Mouse (Mus musculus) CH12.LX (cell line): Measurements from ENCODE around the gene Bach2. TPM values are rescaled to one million over a fixed set of nuclear protein-coding genes. Genes with fewer than 3 reads are reported as not detected.

Source experiments
- DNase-seq: peaks from one replicate; pipeline ENCODE4 v3.0.0-alpha.2; 2013; ENCODE audit errors: extremely low read depth
- H3K27ac ChIP-seq: 2 replicates; pipeline ENCODE4 v1.5.1; 2012; ENCODE audit warnings: low read depth, mild to moderate bottlenecking, control low read depth, moderate library complexity; ENCODE audit not compliant: insufficient read depth
- H3K27me3 ChIP-seq: replicated peaks from 2 replicates; pipeline ENCODE3; 2012; ENCODE audit warnings: inconsistent platforms
- H3K36me3 ChIP-seq, 2 experiments: replicated peaks in 1 of 2; 2 replicates each; pipeline versions ENCODE3 to v1.6.1; 2012; ENCODE audit warnings: inconsistent platforms in 1 of 2, low read length in 1 of 2, mild to moderate bottlenecking in 1 of 2, mixed read lengths in 1 of 2, moderate library complexity in 1 of 2; ENCODE audit not compliant: control insufficient read depth in 1 of 2, insufficient read depth in 1 of 2
- H3K4me1 ChIP-seq, 2 experiments: 2 replicates each; pipeline ENCODE4 v1.6.1; 2012; ENCODE audit warnings: inconsistent platforms in 1 of 2, moderate library complexity in 1 of 2; ENCODE audit not compliant: insufficient read depth in 2 of 2, control insufficient read depth in 1 of 2
- H3K4me2 ChIP-seq: 2 replicates; pipeline ENCODE4 v1.6.1; 2012; ENCODE audit warnings: low read depth, mild to moderate bottlenecking, control low read depth; ENCODE audit not compliant: poor library complexity, insufficient read depth, severe bottlenecking
- H3K4me3 ChIP-seq, 3 experiments: fragments of 150-350 bp in 1 of 3; sonication (generic) in 1 of 3; replicated peaks in 1 of 3; 2 replicates each; pipeline versions ENCODE3 to v1.5.1; 2011 to 2012; ENCODE audit warnings: low read depth in 2 of 3, low read length in 2 of 3, mild to moderate bottlenecking in 2 of 3, moderate library complexity in 2 of 3, control low read depth in 1 of 3, improper control_type of control experiment in 1 of 3, inconsistent platforms in 1 of 3, mixed read lengths in 1 of 3; ENCODE audit not compliant: poor library complexity in 1 of 3
- H3K79me2 ChIP-seq: replicated peaks from 2 replicates; pipeline ENCODE4 v1.6.1; 2012; ENCODE audit warnings: mild to moderate bottlenecking, moderate library complexity; ENCODE audit not compliant: control insufficient read depth, poor library complexity, insufficient read depth, severe bottlenecking; ENCODE audit errors: extremely low read depth
- H3K9ac ChIP-seq: 2 replicates; pipeline ENCODE4 v1.6.1; 2012; ENCODE audit warnings: low read depth, mild to moderate bottlenecking, control low read depth, moderate library complexity; ENCODE audit not compliant: insufficient read depth
- H3K9me3 ChIP-seq: replicated peaks from 2 replicates; pipeline ENCODE3; 2012; ENCODE audit warnings: low read length, inconsistent platforms, mixed read lengths
- CHD1 ChIP-seq: IDR thresholded peaks from 2 replicates; pipeline ENCODE4 v1.6.1; 2012; ENCODE audit warnings: low read depth, low read length, improper control_type of control experiment, inconsistent platforms
- CHD2 ChIP-seq: IDR thresholded peaks from 2 replicates; pipeline ENCODE4 v1.6.1; 2011; ENCODE audit warnings: low read length, improper control_type of control experiment
- E2F4 ChIP-seq: IDR thresholded peaks from 2 replicates; pipeline ENCODE4 v1.6.1; 2011; ENCODE audit warnings: low read depth, low read length, improper control_type of control experiment; ENCODE audit not compliant: insufficient replicate concordance
- ELF1 ChIP-seq: IDR thresholded peaks from 2 replicates; pipeline ENCODE4 v1.6.1; 2014; ENCODE audit warnings: low read depth, mild to moderate bottlenecking, inconsistent platforms, low read length, improper control_type of control experiment
- EP300 ChIP-seq: IDR thresholded peaks from 2 replicates; pipeline ENCODE4 v1.6.1; 2011; ENCODE audit warnings: low read length, improper control_type of control experiment
- ETS1 ChIP-seq: conservative IDR thresholded peaks from 2 replicates; pipeline ENCODE4 v1.6.1; 2012; ENCODE audit warnings: low read depth, mild to moderate bottlenecking, inconsistent platforms, low read length, improper control_type of control experiment, moderate library complexity
- GABPA ChIP-seq: IDR thresholded peaks from 2 replicates; pipeline ENCODE4 v1.6.1; 2012; ENCODE audit warnings: low read depth, low read length, improper control_type of control experiment, inconsistent platforms; ENCODE audit not compliant: insufficient replicate concordance
- HCFC1 ChIP-seq: IDR thresholded peaks from 2 replicates; pipeline ENCODE4 v1.6.1; 2012; ENCODE audit warnings: low read depth, mild to moderate bottlenecking, inconsistent platforms, low read length, improper control_type of control experiment
- IRF4 ChIP-seq: IDR thresholded peaks from 2 replicates; pipeline ENCODE4 v1.6.1; 2014; ENCODE audit warnings: low read depth, mild to moderate bottlenecking, inconsistent platforms, low read length, improper control_type of control experiment
- JUN ChIP-seq: IDR thresholded peaks from 2 replicates; pipeline ENCODE4 v1.6.1; 2011; ENCODE audit warnings: low read depth, mild to moderate bottlenecking, low read length, improper control_type of control experiment, moderate library complexity; ENCODE audit not compliant: insufficient read depth
- MYC ChIP-seq: IDR thresholded peaks from 2 replicates; pipeline ENCODE4 v1.6.1; 2011; ENCODE audit warnings: low read depth, mild to moderate bottlenecking, improper control_type of control experiment, low read length
- NELFE ChIP-seq: IDR thresholded peaks from 2 replicates; pipeline ENCODE4 v1.6.1; 2011; ENCODE audit warnings: low read depth, low read length, improper control_type of control experiment
- PAX5 ChIP-seq: IDR thresholded peaks from 2 replicates; pipeline ENCODE4 v1.6.1; 2012; ENCODE audit warnings: low read length, inconsistent platforms, mixed read lengths
- POLR2A ChIP-seq: IDR thresholded peaks from 2 replicates; pipeline ENCODE4 v1.6.1; 2011; ENCODE audit warnings: low read depth, mild to moderate bottlenecking, improper control_type of control experiment, low read length
- RAD21 ChIP-seq: IDR thresholded peaks from 2 replicates; pipeline ENCODE4 v1.6.1; 2011; ENCODE audit warnings: low read depth, mild to moderate bottlenecking, low read length, improper control_type of control experiment, moderate library complexity
- SIN3A ChIP-seq: IDR thresholded peaks from 2 replicates; pipeline ENCODE4 v1.6.1; 2012; ENCODE audit warnings: low read length, improper control_type of control experiment, inconsistent platforms
- SMC3 ChIP-seq: IDR thresholded peaks from 2 replicates; pipeline ENCODE4 v1.6.1; 2011; ENCODE audit warnings: low read depth, low read length, improper control_type of control experiment
- TBP ChIP-seq: conservative IDR thresholded peaks from 2 replicates; pipeline ENCODE4 v1.6.1; 2011; ENCODE audit warnings: low read depth, low read length, improper control_type of control experiment
- UBTF ChIP-seq: IDR thresholded peaks from 2 replicates; pipeline ENCODE4 v1.6.1; 2012; ENCODE audit warnings: low read depth, mild to moderate bottlenecking, inconsistent platforms, low read length, improper control_type of control experiment, moderate library complexity
- USF1 ChIP-seq: IDR thresholded peaks from 2 replicates; pipeline ENCODE4 v1.6.1; 2014; ENCODE audit warnings: low read depth, mild to moderate bottlenecking, inconsistent platforms, low read length, improper control_type of control experiment
- USF2 ChIP-seq: conservative IDR thresholded peaks from 2 replicates; pipeline ENCODE4 v1.6.1; 2011; ENCODE audit warnings: low read depth, low read length, improper control_type of control experiment
- ZKSCAN1 ChIP-seq: IDR thresholded peaks from 2 replicates; pipeline ENCODE4 v1.6.1; 2012; ENCODE audit warnings: low read depth, inconsistent platforms, low read length, improper control_type of control experiment, borderline replicate concordance
- dilution Hi-C: fragments of 300-500 bp; cut with MboI; formaldehyde crosslinking; loops from 2 replicates; pipeline ENCODE4 v1.14.3; 2020; ENCODE audit warnings: low sequenced_read_pairs; ENCODE audit not compliant: extremely low pct_unique_long_range_greater_than_20kb, extremely low pct_ligation_motif_present
- in situ Hi-C: fragments of 300-500 bp; cut with MboI; formaldehyde crosslinking; loops from 3 replicates; pipeline ENCODE4 v1.14.3; 2019; ENCODE audit warnings: low sequenced_read_pairs, low pct_ligation_motif_present, low pct_unique_long_range_greater_than_20kb, mixed read lengths
- polyA plus RNA-seq: library from polyadenylated mRNA; unstranded; fragments of >175 nt; gene quantifications from 2 replicates; pipeline ENCODE4 v1.2.1, GENCODE M21; 2012; ENCODE audit warnings: low read depth; ENCODE audit not compliant: insufficient read length
- total RNA-seq, 2 experiments: library from RNA; depleted of rRNA; stranded (reverse); fragments of 300-350 nt in 1 of 2; fragments of >200 nt in 1 of 2; gene quantifications; 2 replicates each; pipeline ENCODE4 v1.2.3; 2012 to 2014

The Bach2 gene
- total and polyA plus RNA-seq, 3 experiments: 0.11 TPM; not detected in 2

DNA sequence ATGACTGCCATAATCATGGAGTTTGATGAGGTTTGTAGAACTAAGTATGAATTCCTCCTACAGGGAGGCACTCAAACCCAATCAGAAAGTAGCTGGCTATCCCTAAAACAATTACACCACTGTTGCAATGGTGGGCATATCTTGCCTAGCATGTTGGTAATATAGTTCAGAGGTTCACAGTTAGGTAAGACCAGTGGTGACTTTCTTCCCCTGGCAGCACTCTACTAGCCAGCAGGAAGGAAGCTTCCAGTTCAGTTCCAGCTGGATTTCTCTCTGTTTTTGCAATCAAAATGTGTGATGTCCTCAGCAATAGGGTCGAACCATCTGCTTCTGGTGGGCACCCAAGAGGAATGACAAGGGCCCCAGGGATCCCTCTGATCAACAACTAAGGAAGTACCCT lies 196.0 kb downstream of the Bach2 start:
- Histone ChIP-seq H3K27ac (no peak overlapping the region), H3K79me2 (no peaks in the 10 kb centered on the region), H3K4me1 (no peaks in the 10 kb centered on the region), H3K4me2 (no peak overlapping the region), H3K9me3 (no peaks in the 10 kb centered on the region), H3K9ac (no peak overlapping the region)
- DNase-seq: no peak
- dilution Hi-C loops: no loop called here
- TF ChIP-seq USF1: no peak
- TF ChIP-seq, all 38 proteins: peak for 0
- no peak overlapping the region for H3K4me3 ChIP-seq
- no peaks in the 10 kb centered on the region for H3K27me3 ChIP-seq
- in situ Hi-C loops: no loop called here
- no peaks in the 10 kb centered on the region for H3K36me3 ChIP-seq

GRCm38 (mm10) chr4:32439974-32440739 lies 201.6 kb downstream of the Bach2 start:
- no peaks in the 10 kb centered on the region for H3K27me3 ChIP-seq
- H3K4me1 ChIP-seq: no peaks in the 10 kb centered on the region
- no peak overlapping the region for H3K9ac ChIP-seq
- H3K27ac ChIP-seq: no peak overlapping the region
- no peaks in the 10 kb centered on the region for H3K9me3 ChIP-seq
- no peak overlapping the region for H3K4me3 ChIP-seq
- no peak for DNase-seq
- TF ChIP-seq USF2 (no peak), TBP (no peak), E2F4 (no peak), SMC3 (no peak)
- H3K4me2 ChIP-seq: no peak overlapping the region
- H3K36me3 ChIP-seq: no peaks in the 10 kb centered on the region
- dilution Hi-C loops: no loop called here
- no peaks in the 10 kb centered on the region for H3K79me2 ChIP-seq
- in situ Hi-C loops: no loop called here

DNA sequence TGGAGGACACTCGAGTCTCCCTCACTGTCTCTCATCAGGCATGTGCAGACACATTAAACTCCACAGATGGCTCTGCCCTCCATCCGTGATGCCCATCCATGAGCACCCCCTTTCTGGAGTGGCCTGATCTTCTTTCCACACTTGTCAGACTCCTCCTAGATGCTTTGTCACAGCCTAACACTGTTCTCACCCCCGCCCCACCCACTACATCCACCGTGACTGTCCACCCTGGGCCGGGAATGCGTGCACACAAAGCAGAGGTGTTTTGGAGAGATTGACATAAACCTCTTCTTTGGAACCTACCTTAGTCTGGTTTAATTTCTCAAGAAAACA lies 202.1 kb downstream of the Bach2 start:
- dilution Hi-C loops (no loop called here), in situ Hi-C loops (no loop called here)
- TF ChIP-seq PAX5: no peak
- TF ChIP-seq SMC3: no peak
- no peak for TF ChIP-seq SIN3A
- no peak for TF ChIP-seq ELF1
- TF ChIP-seq MYC: no peak
- no peak for TF ChIP-seq CHD2
- TF ChIP-seq HCFC1: no peak
- TF ChIP-seq GABPA: no peak
- no peak for TF ChIP-seq UBTF
- TF ChIP-seq IRF4: no peak
- no peak for TF ChIP-seq ZKSCAN1
- no peak for TF ChIP-seq USF1
- TF ChIP-seq EP300: no peak
- TF ChIP-seq RAD21: no peak
- TF ChIP-seq JUN: no peak
- TF ChIP-seq E2F4: no peak
- no peak for TF ChIP-seq POLR2A
- TF ChIP-seq NELFE: no peak
- no peak for TF ChIP-seq ETS1
- TF ChIP-seq CHD1: no peak
- TF ChIP-seq, all 38 proteins: peak for 0
- Histone ChIP-seq H3K4me2 (no peak overlapping the region), H3K9me3 (no peaks in the 10 kb centered on the region), H3K27me3 (no peaks in the 10 kb centered on the region), H3K79me2 (no peaks in the 10 kb centered on the region), H3K4me1 (no peaks in the 10 kb centered on the region), H3K27ac (no peak overlapping the region), H3K36me3 (no peaks in the 10 kb centered on the region), H3K9ac (no peak overlapping the region), H3K4me3 (no peak overlapping the region)
- no peak for DNase-seq
